Mouse (Mus musculus): ENCODE data around the gene Ptprc.

GRCm38 (mm10) chr1:138137696-138138095, 37.8 kb downstream of the Ptprc start:
- TF ChIP-seq CTCF (IDR thresholded peaks at IDR 0.05; ENCODE audit: control insufficient read depth, insufficient read depth, low read length) (no peak), POLR2A (IDR thresholded peaks at IDR 0.05; ENCODE audit: borderline replicate concordance, control insufficient read depth, low read depth, low read length) (no peak)

Measured in bone marrow, adult 2 months (tissue).